Mouse (Mus musculus): ENCODE results near the gene Dleu7.

GRCm38 (mm10) chr14:62248796-62249195 lies 44.1 kb downstream of the Dleu7 start:
- TF ChIP-seq CTCF (IDR thresholded peaks at IDR 0.05; ENCODE audit: low read depth, low read length), result no peak
- no peak for TF ChIP-seq POLR2A (IDR thresholded peaks at IDR 0.05; ENCODE audit: extremely low read depth, insufficient read depth, low read length)
